Mouse (Mus musculus) lung, adult 2 months (tissue): ENCODE measurements around the gene Hip1. TPM values are rescaled to one million over a fixed set of nuclear protein-coding genes. Genes with fewer than 3 reads are reported as not detected.
"Not testable (repeated sequence)": the region's sequence is repeated elsewhere in the genome, so short reads cannot be mapped to it uniquely, and the experiment has no call there.

Source experiments
- DNase-seq: peaks from one replicate; pipeline ENCODE4 v3.0.0; 2022
- H3K4me1 ChIP-seq: fragments of 200-500 bp; 2 replicates; pipeline ENCODE4 v1.6.1; 2011; ENCODE audit warnings: low read length; ENCODE audit not compliant: control insufficient read depth, insufficient read depth
- H3K4me3 ChIP-seq: fragments of 200-500 bp; replicated peaks from 2 replicates; pipeline ENCODE3; 2011; ENCODE audit warnings: low read depth, mild to moderate bottlenecking, control low read depth, low read length; ENCODE audit errors: extremely low read depth
- CTCF ChIP-seq: fragments of 200-500 bp; IDR thresholded peaks from 2 replicates; pipeline ENCODE4 v1.5.1; 2011; ENCODE audit warnings: mild to moderate bottlenecking, low read length, control low read depth; ENCODE audit not compliant: insufficient read depth
- POLR2A ChIP-seq: fragments of 200-500 bp; IDR thresholded peaks from 2 replicates; pipeline ENCODE4 v1.6.1; 2011; ENCODE audit warnings: low read depth, mild to moderate bottlenecking, control low read depth, low read length, borderline replicate concordance; ENCODE audit errors: extremely low read depth
- WGBS: fragments of 180-500 bp; shearing (Covaris S2); methylation state at CpG from one replicate; pipeline ENCODE4 v1.1.7; 2018; 5-methylcytosine and 5-hydroxymethylcytosine counted together
- polyA plus RNA-seq: library from polyadenylated mRNA; depleted of rRNA; stranded (reverse); fragments of >200 nt; gene quantifications from 2 replicates; pipeline ENCODE4 v1.2.3, GENCODE M21; 2012

Gene Hip1
- polyA plus RNA-seq, 1 experiment = 66.9 TPM

- Histone ChIP-seq H3K4me3 (no peak overlapping the region), H3K4me1 (peaks cover 4% of the 10 kb centered on the region)
- no peak for DNase-seq
- TF ChIP-seq POLR2A (no peak), CTCF (no peak)
- WGBS = 41% methylated on average over 3 of the region's 3 CpGs
Observed at GRCm38 (mm10) chr5:135485289-135485688, 59.6 kb downstream of the Hip1 start.

DNA sequence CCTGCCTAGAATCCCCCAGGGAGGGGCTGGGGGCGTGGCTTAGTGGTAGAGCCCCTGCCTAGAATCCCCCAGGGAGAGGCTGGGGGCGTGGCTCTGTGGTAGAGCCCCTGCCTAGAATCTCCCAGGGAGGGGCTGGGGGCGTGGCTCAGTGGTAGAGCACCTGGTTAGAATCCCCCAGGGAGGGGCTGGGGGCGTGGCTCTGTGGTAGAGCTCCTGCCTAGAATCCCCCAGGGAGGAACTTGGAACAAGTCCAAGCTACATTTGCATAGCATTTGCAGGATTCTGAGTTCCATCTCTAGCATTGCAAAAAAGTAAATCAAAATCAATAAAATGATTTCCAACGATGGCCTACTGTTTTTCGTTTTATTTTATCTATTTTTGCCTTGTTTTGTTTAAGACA, 61.1 kb downstream of the Hip1 start:
- H3K4me1 ChIP-seq = peaks cover 11% of the 10 kb centered on the region
- DNase-seq, H3K4me3 ChIP-seq: not testable (repeated sequence)
- WGBS = 94% methylated on average over 6 of the region's 6 CpGs

DNA sequence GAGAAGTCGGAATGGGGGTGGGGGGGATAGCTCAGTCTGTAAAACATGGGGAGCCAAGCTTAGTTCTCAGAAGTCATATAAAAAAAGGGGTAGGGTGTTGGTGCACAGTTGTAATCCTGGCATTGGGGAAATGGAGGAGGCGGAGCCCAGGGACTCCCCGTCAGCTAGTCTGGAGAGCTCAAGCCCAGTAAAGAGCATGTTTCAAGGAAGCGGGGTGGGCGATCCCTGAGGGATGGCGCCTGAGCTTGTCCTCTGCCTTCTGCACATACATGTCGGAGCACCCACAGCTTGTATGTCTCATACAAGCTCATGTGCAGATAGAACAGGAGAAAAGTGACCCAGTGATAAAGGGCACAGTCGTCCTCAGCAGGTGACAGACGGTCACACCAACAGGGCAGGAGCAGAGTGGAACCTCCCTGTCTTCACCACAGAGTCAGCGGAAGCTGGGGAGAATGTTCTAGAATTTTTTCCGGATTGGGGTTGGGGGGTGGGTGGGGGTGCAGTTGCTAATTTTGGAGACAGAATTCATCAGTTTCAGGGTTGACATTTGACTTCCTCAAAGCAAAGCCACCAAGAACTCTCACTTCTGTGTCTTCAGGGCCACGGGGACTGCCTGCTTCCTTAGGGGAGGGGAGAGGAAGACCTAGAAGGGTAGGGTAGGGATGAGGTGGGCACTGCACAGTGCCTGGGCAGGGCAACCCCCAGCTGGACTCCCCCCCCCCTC, 65.9 kb downstream of the Hip1 start:
- H3K4me1 ChIP-seq = peaks cover 10% of the 10 kb centered on the region
- no peak overlapping the region for H3K4me3 ChIP-seq
- no peak for DNase-seq
- TF ChIP-seq CTCF = no peak
- peak; percentile 8; the same call in 1 of the 2 replicates for TF ChIP-seq POLR2A
- WGBS = 79% methylated on average over 12 of the region's 12 CpGs

DNA sequence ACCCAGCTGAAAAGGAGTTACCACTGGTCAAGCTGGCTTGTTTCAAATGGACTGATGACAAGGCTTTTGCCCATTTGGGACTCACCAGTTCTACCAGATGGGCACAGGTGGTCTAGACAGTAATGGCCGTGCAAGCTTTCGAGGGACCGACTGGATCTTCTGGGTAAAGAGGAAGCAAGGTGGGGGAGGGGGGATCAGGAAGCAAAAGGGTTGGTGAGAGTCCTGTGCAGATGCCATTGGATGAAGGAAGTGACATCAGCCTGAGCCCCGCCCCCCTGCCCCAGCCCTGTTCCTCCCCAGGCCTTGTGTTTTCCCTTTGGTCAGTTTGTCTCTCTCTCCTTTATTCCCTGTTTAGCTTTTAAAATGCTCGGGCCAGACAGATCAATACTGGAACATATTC, 68.7 kb downstream of the Hip1 start:
- DNase-seq = no peak
- TF ChIP-seq POLR2A (no peak), CTCF (no peak)
- 76% methylated on average over 5 of the region's 5 CpGs for WGBS
- H3K4me1 ChIP-seq = peaks cover 12% of the 10 kb centered on the region
- H3K4me3 ChIP-seq = no peak overlapping the region

GRCm38 (mm10) chr5:135472405-135472804, 72.5 kb downstream of the Hip1 start:
- Histone ChIP-seq H3K4me1 (peaks cover 5% of the 10 kb centered on the region; the same call in 1 of the 2 replicates), H3K4me3 (no peak overlapping the region)
- no peak for TF ChIP-seq POLR2A
- no peak for TF ChIP-seq CTCF
- no peak for DNase-seq
- WGBS = 65% methylated on average over 6 of the region's 6 CpGs

GRCm38 (mm10) chr5:135471747-135472146, 73.2 kb downstream of the Hip1 start:
- TF ChIP-seq POLR2A (no peak), CTCF (no peak)
- 88% methylated on average over 4 of the region's 4 CpGs for WGBS
- peaks cover 5% of the 10 kb centered on the region; the same call in 1 of the 2 replicates for H3K4me1 ChIP-seq
- H3K4me3 ChIP-seq = no peak overlapping the region
- no peak for DNase-seq

DNA sequence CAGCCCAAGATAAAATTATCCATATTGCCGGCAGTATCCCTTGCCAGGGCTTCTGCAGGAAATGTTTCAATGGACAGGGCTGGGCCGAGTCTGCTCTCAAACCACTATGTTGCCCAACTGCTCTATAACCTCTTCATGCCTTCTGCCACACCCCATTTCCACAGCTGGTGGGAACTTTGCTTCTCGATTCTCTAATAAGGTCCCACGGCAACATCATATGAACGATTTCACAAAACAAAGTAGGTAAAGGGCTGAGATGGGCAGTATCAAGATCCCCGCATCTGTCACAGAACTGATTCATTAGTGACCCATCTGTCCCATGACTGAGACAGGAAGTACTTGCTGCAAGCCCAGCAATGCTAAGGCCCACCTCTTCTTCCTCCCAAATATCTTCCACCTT, 76.6 kb downstream of the Hip1 start:
- DNase-seq = no peak
- WGBS = 70% methylated on average over 6 of the region's 6 CpGs
- H3K4me1 ChIP-seq = peaks cover 14% of the 10 kb centered on the region
- no peak overlapping the region for H3K4me3 ChIP-seq
- TF ChIP-seq CTCF (no peak), POLR2A (no peak)

DNA sequence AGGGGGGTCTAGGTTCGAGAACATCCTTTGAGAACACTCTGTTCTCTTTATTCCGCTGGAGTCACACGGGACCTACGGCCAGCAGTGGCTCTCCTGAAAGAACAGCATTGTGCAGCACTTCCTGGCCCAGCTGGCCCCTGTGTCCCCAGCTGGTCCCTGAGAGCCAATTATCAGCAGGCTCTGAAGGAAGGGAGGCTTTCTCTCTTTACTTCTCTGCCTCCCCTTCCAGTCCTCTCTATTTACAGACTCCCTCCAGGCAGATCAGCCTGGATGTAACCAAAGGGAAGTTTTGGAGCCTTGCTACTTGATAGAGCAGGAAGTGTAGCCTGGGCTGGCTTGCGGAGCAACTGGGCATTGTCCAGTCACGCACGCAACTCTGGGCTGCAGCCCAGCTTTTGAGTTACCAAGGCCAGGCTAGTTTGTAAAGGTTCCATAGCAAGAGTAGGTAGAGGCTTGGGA, 79.1 kb downstream of the Hip1 start:
- TF ChIP-seq CTCF (no peak), POLR2A (no peak)
- 23% methylated on average over 7 of the region's 7 CpGs for WGBS
- Histone ChIP-seq H3K4me3 (no peak overlapping the region), H3K4me1 (peaks cover 12% of the 10 kb centered on the region)
- DNase-seq = no peak

DNA sequence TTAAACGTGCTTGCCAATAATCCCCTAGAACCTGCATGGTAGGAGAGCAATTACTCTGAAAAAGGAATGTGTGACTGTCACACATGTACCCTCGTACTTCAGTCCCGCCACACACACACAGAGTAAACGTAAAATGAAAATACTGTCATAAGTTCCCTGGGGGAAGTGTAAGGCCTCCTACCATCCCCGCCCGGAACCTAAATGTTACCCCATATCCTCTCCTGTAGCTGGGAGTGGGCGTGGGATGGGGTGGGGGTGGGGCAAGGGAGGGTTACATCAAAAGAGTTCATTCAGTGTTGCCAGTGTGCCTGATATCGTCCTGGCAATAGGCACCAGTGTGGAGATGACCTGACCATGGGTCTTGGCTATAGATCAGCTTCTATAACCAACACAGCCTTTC, 81.5 kb downstream of the Hip1 start:
- no peak for TF ChIP-seq CTCF
- no peak for TF ChIP-seq POLR2A
- 69% methylated on average over 8 of the region's 8 CpGs for WGBS
- peaks cover 14% of the 10 kb centered on the region for H3K4me1 ChIP-seq
- DNase-seq = no peak
- no peak overlapping the region for H3K4me3 ChIP-seq

DNA sequence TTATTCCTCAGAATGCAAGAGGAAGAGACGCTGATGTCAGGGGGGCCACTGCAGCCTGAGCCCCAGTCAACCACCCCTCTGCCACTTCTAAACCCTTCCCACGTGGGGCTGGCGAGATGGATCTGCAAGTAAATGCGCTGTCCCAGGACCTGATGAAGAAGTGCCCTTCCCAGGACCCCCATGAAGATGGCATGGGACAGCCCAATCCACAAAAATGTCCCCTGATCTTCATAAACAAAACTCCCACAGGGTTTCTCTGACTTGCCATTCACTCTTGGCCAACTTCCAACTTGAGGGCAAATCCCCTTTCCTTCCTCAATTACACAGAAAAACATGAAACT, 84.1 kb downstream of the Hip1 start:
- TF ChIP-seq CTCF (no peak), POLR2A (no peak)
- Histone ChIP-seq H3K4me3 (no peak overlapping the region), H3K4me1 (peaks cover 10% of the 10 kb centered on the region)
- DNase-seq = no peak
- WGBS = 58% methylated on average over 4 of the region's 4 CpGs
